Mouse (Mus musculus) ES-Bruce4 (cell line): Measurements from ENCODE around the gene Olfml2a.

Experiments used
- CTCF ChIP-seq: IDR thresholded peaks from one replicate; pipeline ENCODE4 v1.8.1; 2011; ENCODE audit warnings: low read depth, low read length
- EP300 ChIP-seq: IDR thresholded peaks from 2 replicates; pipeline ENCODE4 v1.6.1; 2011; ENCODE audit warnings: low read depth, low read length; ENCODE audit not compliant: insufficient read depth
- POLR2A ChIP-seq: IDR thresholded peaks from one replicate; pipeline ENCODE4 v1.8.1; 2011; ENCODE audit warnings: low read length; ENCODE audit not compliant: insufficient read depth

- TF ChIP-seq CTCF = no peak
- no peak for TF ChIP-seq POLR2A
- TF ChIP-seq EP300 = no peak
Measured at GRCm38 (mm10) chr2:38992004-38992403, 60.2 kb downstream of the Olfml2a start.
